Mouse (Mus musculus) forebrain, embryonic 13.5 days (tissue): ENCODE results near the gene Mvb12b. TPM values are rescaled to one million over a fixed set of nuclear protein-coding genes. Genes with fewer than 3 reads are reported as not detected.

ENCODE experiments used
- ATAC-seq: fragments of 200-750 bp; cut with Nextera tagmentation; 2 replicates; pipeline ENCODE4 v1.8.0; 2017
- H3K27ac ChIP-seq: fragments of 300-500 bp; sonication (generic); 2 replicates; pipeline ENCODE4 v1.5.1; 2015; ENCODE audit warnings: inconsistent platforms, mild to moderate bottlenecking, moderate library complexity
- H3K27me3 ChIP-seq: fragments of 300-500 bp; sonication (generic); 2 replicates; pipeline ENCODE4 v1.6.1; 2015; ENCODE audit warnings: mild to moderate bottlenecking, inconsistent platforms
- H3K36me3 ChIP-seq: fragments of 300-500 bp; sonication (generic); 2 replicates; pipeline ENCODE4 v1.6.1; 2015; ENCODE audit warnings: mild to moderate bottlenecking, inconsistent platforms; ENCODE audit not compliant: poor library complexity, severe bottlenecking
- H3K4me1 ChIP-seq: fragments of 300-500 bp; sonication (generic); 2 replicates; pipeline ENCODE4 v1.6.1; 2015; ENCODE audit warnings: inconsistent platforms
- H3K4me2 ChIP-seq: fragments of 300-500 bp; sonication (generic); 2 replicates; pipeline ENCODE4 v1.6.1; 2015; ENCODE audit warnings: inconsistent platforms, mild to moderate bottlenecking, moderate library complexity
- H3K4me3 ChIP-seq: fragments of 300-500 bp; sonication (generic); 2 replicates; pipeline ENCODE4 v1.5.1; 2015; ENCODE audit warnings: mild to moderate bottlenecking, inconsistent platforms
- H3K9ac ChIP-seq: fragments of 300-500 bp; sonication (generic); 2 replicates; pipeline ENCODE4 v1.6.1; 2015; ENCODE audit warnings: mild to moderate bottlenecking, inconsistent platforms
- H3K9me3 ChIP-seq: fragments of 300-500 bp; sonication (generic); replicated peaks from 2 replicates; pipeline ENCODE4 v1.6.1; 2016; ENCODE audit warnings: inconsistent platforms
- WGBS: fragments of 180-500 bp; shearing (Covaris S2); methylation state at CpG from one replicate; pipeline ENCODE4 v1.1.7; 2015; 5-methylcytosine and 5-hydroxymethylcytosine counted together
- polyA plus RNA-seq: library from polyadenylated mRNA; unstranded; fragments of >200 nt; fragmentation: Nextera tagmentation; extraction: Ambion mirVana; gene quantifications from 2 replicates; pipeline ENCODE4 v1.2.1, GENCODE M21; 2015

Mvb12b gene
- 61.3 and 63.9 TPM in 2 replicates for polyA plus RNA-seq

DNA sequence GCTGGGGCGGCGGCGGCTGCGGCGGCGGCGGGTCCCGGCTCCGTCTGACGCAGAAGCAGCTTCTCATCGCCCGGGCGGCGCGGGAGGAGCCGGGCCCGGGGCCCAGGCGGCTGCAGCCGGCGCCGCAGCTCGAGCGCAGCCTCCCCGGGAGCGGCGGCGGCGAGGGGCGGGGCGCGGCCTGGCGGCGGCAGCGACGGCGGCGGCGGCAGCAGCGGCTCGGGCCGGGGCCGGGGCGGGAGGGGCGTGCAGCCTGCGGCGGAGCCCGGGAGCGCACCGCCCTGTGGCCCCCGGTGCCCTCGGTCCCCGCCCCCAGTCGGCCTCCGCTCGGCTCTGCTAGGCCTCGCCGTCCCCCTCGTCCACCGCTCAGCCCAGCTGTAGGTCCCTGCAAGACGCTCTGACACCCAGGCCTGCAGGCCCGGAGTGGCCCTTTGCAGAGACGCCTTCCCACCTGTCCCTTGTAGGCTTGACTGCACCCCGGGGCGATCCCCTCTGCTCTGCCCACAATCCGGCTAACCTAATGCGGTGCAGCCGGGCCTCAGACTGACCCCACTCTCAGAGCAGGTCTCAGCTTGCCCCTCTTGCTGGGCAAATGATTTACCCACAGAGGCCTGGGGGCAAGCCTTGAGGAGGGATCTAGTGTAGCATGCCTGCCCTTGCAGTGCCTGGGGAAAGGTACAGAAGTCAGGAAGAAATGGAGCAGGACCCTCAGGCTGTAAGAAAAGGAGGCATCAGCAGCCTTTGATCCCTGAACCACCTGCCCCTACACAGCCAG lies at the start of gene Mvb12b:
TSS of gene Mvb12b (minus strand) at position 619 of the 772 bp plus-strand sequence.
- ATAC-seq: peak; percentile 66
- under 1% methylated on average over 24 of the region's 67 CpGs for WGBS

DNA sequence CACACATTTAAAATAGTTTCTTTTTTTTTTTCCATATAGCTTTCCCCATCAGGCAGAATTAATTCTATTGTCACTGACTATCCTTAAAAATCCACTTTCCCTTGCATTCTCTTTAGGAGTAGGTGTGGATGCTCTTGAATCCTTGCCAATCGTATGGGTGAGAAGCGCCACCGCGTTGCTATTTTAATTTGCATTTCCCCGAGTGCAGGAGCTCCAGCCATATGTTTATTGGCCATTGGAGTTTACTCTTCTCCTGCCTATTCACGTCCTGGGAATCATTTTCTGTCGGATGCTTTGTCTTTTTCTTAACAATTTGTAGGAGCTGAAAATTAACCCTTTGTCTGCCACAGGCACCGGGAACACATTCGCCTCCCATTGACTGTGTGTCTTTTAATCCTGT lies 48.0 kb upstream of the Mvb12b start:
- WGBS: 21% methylated on average over 9 of the region's 9 CpGs
- H3K4me2 ChIP-seq: 0 out of 2 replicates have a peak overlapping the region, but pooled peaks have one; percentile 5
- H3K27ac ChIP-seq: peak overlapping the region; percentile 25; the same call in 1 of the 2 replicates
- H3K9ac ChIP-seq: no peak overlapping the region
- H3K36me3 ChIP-seq: no peaks in the 10 kb centered on the region
- H3K27me3 ChIP-seq: no peaks in the 10 kb centered on the region
- peaks cover 10% of the 10 kb centered on the region; the same call in 1 of the 2 replicates for H3K4me1 ChIP-seq
- 0 out of 2 replicates have a peak, but pooled peaks have one; percentile 16 for ATAC-seq
- no peaks in the 10 kb centered on the region for H3K9me3 ChIP-seq
- no peak overlapping the region for H3K4me3 ChIP-seq

More for the DNA sequence above, at the start of gene Mvb12b:
- no peaks in the 10 kb centered on the region for H3K27me3 ChIP-seq
- H3K4me1 ChIP-seq: peaks cover 39% of the 10 kb centered on the region
- peak within 1 kb of the TSS; percentile 84 for H3K4me3 ChIP-seq
- H3K9me3 ChIP-seq: no peaks in the 10 kb centered on the region
- no peaks in the 10 kb centered on the region for H3K36me3 ChIP-seq
- peak within 1 kb of the TSS; percentile 99 for H3K9ac ChIP-seq
- H3K27ac ChIP-seq: peak within 1 kb of the TSS; percentile 97
- H3K4me2 ChIP-seq: peak within 1 kb of the TSS; percentile 89

DNA sequence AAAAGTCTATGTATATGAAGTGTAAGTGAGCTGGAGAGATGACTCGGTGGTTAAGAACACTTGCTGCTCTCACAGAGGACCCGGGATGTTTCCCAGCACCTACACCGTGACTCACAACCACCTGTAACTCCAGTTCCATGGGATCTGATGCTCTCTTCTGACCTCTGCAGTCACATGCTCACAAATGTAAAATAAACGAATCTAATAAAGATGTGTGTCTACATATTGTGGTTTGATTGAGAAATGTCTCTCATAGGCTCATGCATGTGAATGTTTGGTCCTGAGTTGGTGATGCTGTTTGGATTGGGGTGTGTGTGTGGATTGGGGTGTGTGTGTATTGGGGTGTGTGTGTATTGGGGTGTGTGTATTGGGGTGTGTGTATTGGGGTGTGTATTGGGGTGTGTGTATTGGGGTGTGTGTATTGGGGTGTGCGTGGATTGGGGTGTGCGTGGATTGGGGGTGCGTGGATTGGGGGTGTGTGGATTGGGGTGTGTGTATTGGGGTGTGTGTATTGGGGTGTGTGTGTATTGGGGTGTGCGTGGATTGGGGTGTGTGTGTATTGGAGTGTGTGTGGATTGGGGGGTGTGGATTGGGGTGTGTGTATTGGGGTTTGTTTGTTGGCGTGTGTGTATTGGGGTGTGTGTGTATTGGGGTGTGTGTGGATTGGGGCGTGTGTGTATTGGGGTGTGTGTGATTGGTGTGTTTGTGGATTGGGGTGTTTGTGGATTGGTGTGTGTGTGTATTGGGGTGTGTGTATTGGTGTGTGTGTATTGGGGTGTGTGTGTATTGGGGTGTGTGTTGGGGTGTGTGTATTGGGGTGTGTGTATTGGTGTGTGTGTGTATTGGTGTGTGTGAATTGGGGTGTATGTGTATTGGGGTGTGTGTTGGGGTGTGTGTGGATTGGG lies 46.1 kb upstream of the Mvb12b start:
- Histone ChIP-seq H3K9me3 (no peaks in the 10 kb centered on the region), H3K27ac (peak overlapping the region; percentile 19; the same call in 1 of the 2 replicates), H3K4me1 (peaks cover 10% of the 10 kb centered on the region; the same call in 1 of the 2 replicates), H3K4me2 (no peak overlapping the region), H3K36me3 (no peaks in the 10 kb centered on the region), H3K4me3 (no peak overlapping the region), H3K27me3 (no peaks in the 10 kb centered on the region), H3K9ac (no peak overlapping the region)
- WGBS: 63% methylated on average over 10 of the region's 10 CpGs
- peak; percentile 58; the same call in 1 of the 2 replicates for ATAC-seq

DNA sequence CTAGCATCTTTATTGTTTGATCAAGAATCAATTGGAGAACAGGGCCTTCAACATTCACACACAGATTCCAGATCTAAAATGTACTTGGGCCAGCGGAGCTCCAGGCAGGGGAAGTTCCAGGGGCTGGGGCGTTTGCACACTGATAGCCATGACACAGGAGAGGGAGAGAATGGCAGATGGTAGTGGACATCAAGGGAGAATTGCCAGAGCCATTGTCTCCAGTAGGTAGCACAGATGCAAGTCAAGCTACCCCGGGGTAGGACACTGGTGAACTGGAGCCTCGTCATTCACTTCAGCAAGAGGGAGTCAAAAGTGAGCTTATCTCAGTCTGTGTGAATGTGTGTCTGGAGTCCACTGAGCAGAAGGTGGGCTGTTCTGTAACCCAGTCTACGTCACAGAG lies 43.4 kb upstream of the Mvb12b start:
- no peak for ATAC-seq
- Histone ChIP-seq H3K27me3 (no peaks in the 10 kb centered on the region), H3K9me3 (no peaks in the 10 kb centered on the region), H3K9ac (no peak overlapping the region), H3K4me3 (no peak overlapping the region), H3K36me3 (no peaks in the 10 kb centered on the region), H3K4me2 (no peak overlapping the region), H3K27ac (no peak overlapping the region), H3K4me1 (peaks cover 10% of the 10 kb centered on the region; the same call in 1 of the 2 replicates)
- 81% methylated on average over 5 of the region's 5 CpGs for WGBS

DNA sequence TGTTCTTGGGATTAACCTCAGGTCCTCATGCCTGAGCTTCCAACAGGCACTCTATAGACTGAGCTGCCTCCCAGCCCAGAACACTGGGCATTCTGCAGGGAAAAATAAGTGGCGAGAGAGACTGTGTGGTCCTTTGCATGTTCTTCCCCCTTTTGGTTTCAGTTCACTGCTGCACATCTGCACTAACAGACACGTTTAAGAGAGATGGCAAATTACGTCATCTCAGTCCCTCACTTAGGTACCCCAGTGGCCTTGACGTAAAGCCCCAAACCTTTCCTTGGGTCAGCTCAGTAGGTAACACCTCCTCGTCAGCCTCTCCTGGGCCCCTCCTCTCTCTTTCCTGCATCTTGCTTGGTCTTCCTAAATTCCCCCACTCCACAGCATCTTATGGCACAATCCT lies 37.5 kb upstream of the Mvb12b start:
- Histone ChIP-seq H3K4me1 (peaks cover 21% of the 10 kb centered on the region), H3K9ac (no peak overlapping the region), H3K27ac (no peak overlapping the region), H3K9me3 (no peaks in the 10 kb centered on the region), H3K27me3 (peaks cover 5% of the 10 kb centered on the region), H3K36me3 (no peaks in the 10 kb centered on the region), H3K4me3 (no peak overlapping the region), H3K4me2 (no peak overlapping the region)
- WGBS: 63% methylated on average over 5 of the region's 5 CpGs
- no peak for ATAC-seq

DNA sequence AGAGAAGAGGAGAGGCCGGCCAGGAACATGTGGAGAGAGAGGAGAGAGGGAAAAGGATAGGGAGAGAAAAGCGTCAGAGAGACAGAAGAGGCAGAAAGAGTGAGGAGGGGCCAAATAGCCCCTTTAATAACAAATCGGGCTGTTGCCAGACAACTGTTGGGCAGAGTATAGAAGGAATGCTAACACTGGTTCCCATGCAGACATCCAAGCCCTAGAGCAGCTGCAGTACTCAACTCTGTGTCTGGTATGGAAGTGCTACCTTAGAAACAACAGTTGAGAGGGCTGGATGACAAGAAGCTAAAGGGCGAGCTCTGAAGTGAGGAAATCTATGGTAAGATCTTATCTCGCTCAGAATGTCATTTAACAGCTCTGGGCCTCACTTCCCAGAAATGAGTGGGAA lies 35.7 kb upstream of the Mvb12b start:
- no peak for ATAC-seq
- no peak overlapping the region for H3K4me3 ChIP-seq
- peaks cover 12% of the 10 kb centered on the region for H3K27me3 ChIP-seq
- WGBS: 74% methylated on average over 5 of the region's 5 CpGs
- H3K9ac ChIP-seq: no peak overlapping the region
- no peak overlapping the region for H3K27ac ChIP-seq
- peaks cover 27% of the 10 kb centered on the region for H3K4me1 ChIP-seq
- no peaks in the 10 kb centered on the region for H3K36me3 ChIP-seq
- no peaks in the 10 kb centered on the region for H3K9me3 ChIP-seq
- H3K4me2 ChIP-seq: no peak overlapping the region

DNA sequence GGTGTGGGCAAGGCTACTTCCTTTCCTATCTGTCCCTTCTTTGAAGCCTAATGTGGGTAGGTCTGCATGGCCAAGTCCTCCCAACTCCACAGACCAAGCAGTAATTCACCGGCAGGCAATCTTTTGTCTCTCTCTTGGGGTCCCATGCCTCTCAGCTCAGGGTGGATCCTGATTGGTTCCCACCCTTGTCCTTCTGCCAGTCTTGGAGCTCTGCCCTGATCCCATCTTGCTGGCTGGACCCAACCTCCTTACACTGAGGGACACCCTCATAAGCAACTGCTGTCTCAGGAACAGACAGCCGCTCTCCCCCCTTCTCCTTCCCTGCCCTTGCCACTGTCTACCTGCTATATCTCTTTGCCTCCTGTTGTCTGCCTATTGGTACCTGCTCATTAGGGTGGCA lies 34.7 kb upstream of the Mvb12b start:
- 69% methylated on average over 2 of the region's 2 CpGs for WGBS
- no peak overlapping the region for H3K9ac ChIP-seq

DNA sequence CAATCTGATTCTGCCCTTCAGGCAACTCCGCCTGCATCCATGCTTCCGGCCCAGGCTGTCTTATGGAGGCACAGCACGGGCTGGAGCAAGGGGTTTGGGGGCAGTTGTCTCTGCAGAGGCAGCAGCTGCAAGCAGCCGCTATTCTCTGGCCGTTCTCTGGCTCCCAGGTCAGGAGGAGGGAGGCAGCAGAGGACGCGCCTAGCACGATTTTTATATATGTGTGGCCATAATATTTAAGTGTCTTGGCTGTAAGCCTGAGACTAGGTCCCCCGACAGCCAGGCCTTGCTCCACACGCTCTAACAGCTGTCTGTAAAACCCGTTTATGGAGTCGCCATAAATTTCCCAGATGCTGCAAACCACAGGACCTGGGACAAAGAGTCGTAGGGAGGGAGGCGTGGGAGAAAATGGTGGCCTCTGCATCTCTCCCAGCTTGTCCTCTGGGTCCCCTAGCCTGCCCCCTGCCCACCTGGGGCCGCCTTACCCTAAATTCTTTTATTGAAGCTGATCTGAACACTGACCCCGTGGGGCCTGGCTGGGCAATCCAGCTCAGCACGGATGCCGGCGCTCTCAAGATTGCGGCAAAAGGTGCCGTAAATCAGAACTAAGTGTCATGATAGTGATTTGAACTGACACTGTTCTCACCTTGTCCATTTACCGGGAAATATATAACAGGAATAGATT lies 32.3 kb upstream of the Mvb12b start:
- Histone ChIP-seq H3K36me3 (no peaks in the 10 kb centered on the region), H3K4me1 (peaks cover 27% of the 10 kb centered on the region), H3K9ac (0 out of 2 replicates have a peak overlapping the region, but pooled peaks have one; percentile 0), H3K4me2 (no peak overlapping the region), H3K9me3 (no peaks in the 10 kb centered on the region), H3K4me3 (no peak overlapping the region), H3K27me3 (peaks cover 12% of the 10 kb centered on the region), H3K27ac (no peak overlapping the region)
- WGBS: 21% methylated on average over 22 of the region's 22 CpGs
- ATAC-seq: no peak

More for the DNA sequence above, 34.7 kb upstream of the Mvb12b start:
- H3K27ac ChIP-seq: no peak overlapping the region
- no peak overlapping the region for H3K4me3 ChIP-seq
- peaks cover 27% of the 10 kb centered on the region for H3K4me1 ChIP-seq
- H3K4me2 ChIP-seq: no peak overlapping the region
- no peaks in the 10 kb centered on the region for H3K36me3 ChIP-seq
- H3K9me3 ChIP-seq: no peaks in the 10 kb centered on the region
- H3K27me3 ChIP-seq: peaks cover 12% of the 10 kb centered on the region
- ATAC-seq: no peak

DNA sequence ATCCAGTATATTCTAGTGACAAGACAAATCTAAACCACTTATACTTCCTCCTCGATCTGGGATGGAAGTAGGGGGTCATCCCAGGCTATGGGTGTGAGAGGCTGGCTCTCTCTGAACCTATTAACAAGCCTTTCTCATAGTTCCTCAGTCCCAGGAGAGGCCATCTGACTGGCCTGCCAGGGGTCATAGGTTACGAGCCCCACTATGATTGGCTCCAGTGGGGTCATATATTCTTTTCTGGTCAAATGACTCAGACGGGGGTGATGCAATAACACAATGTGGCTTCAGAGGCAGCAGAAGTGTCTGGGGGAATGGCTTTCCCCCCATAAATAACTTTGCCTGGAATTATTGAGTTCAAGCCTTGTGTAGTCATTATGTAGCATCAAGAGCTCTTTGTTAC lies 31.1 kb upstream of the Mvb12b start:
- no peak overlapping the region for H3K4me3 ChIP-seq
- no peaks in the 10 kb centered on the region for H3K36me3 ChIP-seq
- peaks cover 20% of the 10 kb centered on the region for H3K4me1 ChIP-seq
- H3K9me3 ChIP-seq: no peaks in the 10 kb centered on the region
- H3K27me3 ChIP-seq: peaks cover 12% of the 10 kb centered on the region
- no peak overlapping the region for H3K27ac ChIP-seq
- no peak overlapping the region for H3K9ac ChIP-seq
- no peak for ATAC-seq
- 89% methylated on average over 3 of the region's 3 CpGs for WGBS
- H3K4me2 ChIP-seq: no peak overlapping the region

DNA sequence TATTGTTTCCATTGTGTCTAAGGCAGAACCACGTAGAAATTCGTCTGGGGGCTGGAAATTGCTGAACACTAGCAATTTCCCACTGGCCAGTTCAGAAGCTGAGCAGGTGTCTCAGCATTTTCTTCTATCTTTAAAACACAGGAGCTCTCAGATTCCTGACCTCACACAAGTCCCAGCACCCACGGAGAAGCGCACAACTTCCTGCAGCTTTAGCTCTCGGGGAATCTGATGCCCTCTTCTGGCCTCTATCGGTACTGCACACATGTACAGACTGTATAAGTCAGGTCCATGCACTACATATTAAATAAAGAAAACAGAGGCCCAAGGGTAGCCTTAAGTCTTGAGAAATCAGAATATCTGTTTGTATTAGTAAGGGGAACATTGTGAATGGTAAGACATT lies 30.6 kb upstream of the Mvb12b start:
- peaks cover 20% of the 10 kb centered on the region for H3K4me1 ChIP-seq
- no peaks in the 10 kb centered on the region for H3K36me3 ChIP-seq
- no peak overlapping the region for H3K4me2 ChIP-seq
- H3K4me3 ChIP-seq: no peak overlapping the region
- H3K9me3 ChIP-seq: no peaks in the 10 kb centered on the region
- peaks cover 12% of the 10 kb centered on the region for H3K27me3 ChIP-seq
- 75% methylated on average over 6 of the region's 6 CpGs for WGBS
- no peak for ATAC-seq
- H3K27ac ChIP-seq: no peak overlapping the region
- no peak overlapping the region for H3K9ac ChIP-seq

DNA sequence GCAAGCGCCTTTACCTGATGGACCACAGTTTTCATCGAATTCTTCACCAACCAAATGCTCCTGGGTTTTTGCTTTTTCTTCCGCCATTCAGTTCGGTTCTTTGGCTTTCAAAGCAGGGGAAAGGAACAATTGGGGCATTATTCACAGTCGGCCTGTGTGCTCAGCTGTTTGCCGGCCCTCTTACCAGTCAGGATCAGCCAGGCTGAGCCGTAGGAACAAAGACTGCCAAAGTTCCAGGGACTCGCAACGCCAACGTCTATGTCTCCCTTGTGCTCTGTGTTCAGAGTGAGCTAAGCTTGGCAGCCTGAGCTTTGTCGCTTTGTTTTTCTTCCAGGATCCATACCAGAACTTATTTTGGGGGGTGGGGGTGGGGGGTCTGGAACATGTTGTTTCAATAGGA lies 28.9 kb upstream of the Mvb12b start:
- WGBS: 20% methylated on average over 11 of the region's 11 CpGs
- no peak overlapping the region for H3K4me3 ChIP-seq
- H3K4me2 ChIP-seq: no peak overlapping the region
- H3K36me3 ChIP-seq: no peaks in the 10 kb centered on the region
- no peak for ATAC-seq
- no peaks in the 10 kb centered on the region for H3K9me3 ChIP-seq
- H3K27me3 ChIP-seq: peaks cover 12% of the 10 kb centered on the region
- peaks cover 17% of the 10 kb centered on the region for H3K4me1 ChIP-seq
- H3K27ac ChIP-seq: peak overlapping the region; percentile 40; the same call in 1 of the 2 replicates
- no peak overlapping the region for H3K9ac ChIP-seq
